Mouse (Mus musculus) naive thymus-derived CD4-positive, alpha-beta T cell, adult 5 months (primary cell): ENCODE results near the gene Ofd1. TPM values are rescaled to one million over a fixed set of nuclear protein-coding genes. Genes with fewer than 3 reads are reported as not detected.

Experiments used
- polyA plus RNA-seq: library from polyadenylated mRNA; unstranded; fragments of 100-300 nt; shearing (Covaris generic); gene quantifications from one replicate; pipeline ENCODE4 v1.2.1, GENCODE M21; 2017

Ofd1 gene
- 9.2 TPM for polyA plus RNA-seq

DNA sequence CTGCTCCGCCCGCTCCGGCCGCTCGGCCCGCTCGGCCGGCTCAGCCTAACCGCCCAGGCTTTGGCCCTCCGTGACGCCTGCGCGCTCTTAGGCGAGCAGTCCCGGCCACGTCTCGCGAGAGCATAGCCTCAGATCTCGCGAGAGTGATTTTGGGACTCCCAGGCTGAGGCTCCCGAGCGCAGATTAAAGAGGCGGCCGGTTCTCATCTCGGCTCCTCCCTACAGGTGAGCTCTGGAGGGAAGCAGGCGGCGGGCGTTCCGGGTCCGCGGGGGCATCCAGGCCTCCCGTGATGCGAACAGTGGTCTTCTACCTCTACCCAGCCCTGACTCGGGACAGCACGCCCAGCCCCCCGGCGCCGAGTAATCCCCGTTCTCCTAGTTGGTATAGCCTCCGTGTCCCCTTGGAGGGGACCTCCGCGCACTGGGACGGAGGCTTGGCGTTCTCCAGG is at the start of gene Ofd1:
Gene Ofd1, minus strand, starts transcription at position 89 of the 448 bp plus-strand sequence.

GRCm38 (mm10) chrX:166479365-166479983 is 39.0 kb upstream of the Ofd1 start, which contains the start of gene Rab9:
TSS of gene Rab9 (minus strand) at chrX:166479867.

DNA sequence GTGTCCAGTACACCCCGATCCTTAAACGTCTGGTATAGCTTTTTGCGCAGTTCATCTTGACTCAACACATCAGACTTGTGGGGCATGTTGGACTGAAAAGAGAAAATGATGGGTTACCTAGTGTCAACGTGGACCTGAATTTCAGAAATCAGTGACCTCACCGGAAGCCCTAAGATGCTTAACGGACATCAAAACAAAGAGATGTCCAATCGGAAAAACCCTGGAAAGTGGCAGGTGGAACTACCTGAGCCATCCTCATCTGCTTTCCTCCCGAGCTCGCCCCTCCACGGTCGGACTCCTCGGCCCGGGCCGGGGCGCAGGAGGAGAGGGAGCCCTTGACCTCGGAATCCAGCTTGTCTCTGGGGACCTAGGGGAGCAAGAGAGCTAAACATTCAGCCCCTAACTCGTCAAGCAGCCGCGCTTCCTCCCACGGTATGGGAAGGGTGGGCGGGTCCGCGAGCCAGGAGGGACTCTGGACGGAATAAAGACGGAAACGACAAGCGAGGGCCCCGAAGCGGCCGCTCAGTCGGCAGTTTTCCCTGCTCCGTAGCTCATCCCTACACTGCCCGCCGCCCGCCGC is 378 bp downstream of the Ofd1 start, which contains the start of gene Trappc2:
Gene Trappc2, plus strand, starts transcription at position 539 of the 580 bp plus-strand sequence.

Other genes with a start within 250 kb of the Ofd1 start
- 0.26 TPM for gene Gpm6b, start 201.8 kb downstream of the Ofd1 start, polyA plus RNA-seq
- gene Trappc2, start 130 bp downstream of the Ofd1 start, polyA plus RNA-seq, result 13.1 TPM
- gene Rab9, start 39.2 kb upstream of the Ofd1 start, polyA plus RNA-seq, result 29.7 TPM
- gene Tceanc, start 77.9 kb upstream of the Ofd1 start, polyA plus RNA-seq, result 3.7 TPM
- gene Egfl6, start 145.0 kb upstream of the Ofd1 start, polyA plus RNA-seq, result not detected